9 mouse cellular contexts compared by ENCODE assay signal in the genomic region with DNA sequence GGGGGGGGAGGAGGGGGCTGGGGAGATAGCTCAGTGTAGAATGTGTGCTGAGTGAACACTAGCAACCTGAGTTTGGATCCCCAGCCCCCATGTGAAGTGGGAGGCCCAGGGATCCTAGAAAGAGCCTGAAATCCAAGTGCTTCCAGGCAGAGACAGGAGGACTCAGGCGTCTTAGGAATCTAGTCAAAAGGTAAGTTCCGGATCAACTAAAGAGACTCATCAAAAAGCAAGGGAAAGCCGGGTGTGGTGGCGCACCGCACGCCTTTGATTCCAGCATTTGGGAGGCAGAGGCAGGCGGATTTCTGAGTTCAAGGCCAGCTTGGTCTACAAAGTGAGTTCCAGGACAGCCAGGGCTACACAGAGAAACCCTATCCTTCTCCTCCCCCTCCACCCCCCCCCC. TPM values are rescaled to one million over a fixed set of nuclear protein-coding genes. Genes with fewer than 3 reads are reported as not detected.
DNase-seq lines count a peak whose midpoint lies in the region; ATAC-seq lines count a peak whose summit lies in the region.
"Had no signal": no experiment of that assay in that cellular context is flagged by ENCODE, and none has a peak within 500 bp of the region (broad histone marks: within the 10 kb centered on the region; RNA-seq: fewer than 3 reads in every experiment).

No protein-coding gene starts in this region.

- H3K36me3 ChIP-seq in lung, embryonic 16.5 days (ENCODE audit: control insufficient read depth, insufficient read depth, low read length): no peaks in the 10 kb centered on the region
- no peaks in the 10 kb centered on the region for H3K36me3 ChIP-seq in forebrain, embryonic 13.5 days (ENCODE audit: poor library complexity, severe bottlenecking)
- peaks cover 6% of the 10 kb centered on the region; the same call in 1 of the 2 replicates for H3K36me3 ChIP-seq in limb, embryonic 10.5 days
- H3K36me3 ChIP-seq in neural tube, embryonic 14.5 days (ENCODE audit: control insufficient read depth, insufficient read depth, low read length): no peaks in the 10 kb centered on the region

- H3K4me1 ChIP-seq in lung, embryonic 16.5 days (replicated peaks; ENCODE audit: control insufficient read depth, insufficient read depth, low read length): peaks cover 13% of the 10 kb centered on the region
- peaks cover 31% of the 10 kb centered on the region for H3K4me1 ChIP-seq in forebrain, embryonic 13.5 days
- peaks cover 19% of the 10 kb centered on the region for H3K4me1 ChIP-seq in limb, embryonic 10.5 days
- H3K4me1 ChIP-seq in neural tube, embryonic 14.5 days (ENCODE audit: control insufficient read depth, insufficient read depth, low read length): peaks cover 11% of the 10 kb centered on the region; the same call in 1 of the 2 replicates

- no peak for DNase-seq in lung, postnatal 10 days
- DNase-seq in limb, embryonic 10.5 days (ENCODE audit: low spot score): no peak
- no peak for DNase-seq in layer of hippocampus, postnatal 25 days (ENCODE audit: extremely low spot score in 1 of 2, low spot score in 1 of 2)
- no peak for DNase-seq in gastrocnemius, adult 18-20 months (ENCODE audit: low spot score)
- DNase-seq in urinary bladder, postnatal 36 days (ENCODE audit: low spot score in 2 of 2): no peak

- peak overlapping the region; percentile 91 for H3K4me3 ChIP-seq in lung, embryonic 16.5 days (ENCODE audit: low read length)
- peak overlapping the region; percentile 94; the same call in 1 of the 2 replicates for H3K4me3 ChIP-seq in forebrain, embryonic 13.5 days
- peak overlapping the region; percentile 81; the same call in 1 of the 2 replicates for H3K4me3 ChIP-seq in limb, embryonic 10.5 days
- no peak overlapping the region for H3K4me3 ChIP-seq in neural tube, embryonic 14.5 days (ENCODE audit: low read depth, low read length)

- H3K9ac ChIP-seq in lung, embryonic 16.5 days (ENCODE audit: low read length): no peak overlapping the region
- peak overlapping the region; percentile 90; the same call in 1 of the 2 replicates for H3K9ac ChIP-seq in forebrain, embryonic 13.5 days
- H3K9ac ChIP-seq in neural tube, embryonic 14.5 days (replicated peaks; ENCODE audit: low read depth, low read length): no peak overlapping the region

- no peaks in the 10 kb centered on the region for H3K9me3 ChIP-seq in lung, embryonic 16.5 days (ENCODE audit: control insufficient read depth, low read length)
- H3K9me3 ChIP-seq in forebrain, embryonic 13.5 days (replicated peaks): no peaks in the 10 kb centered on the region
- no peaks in the 10 kb centered on the region for H3K9me3 ChIP-seq in limb, embryonic 10.5 days (replicated peaks)
- no peaks in the 10 kb centered on the region for H3K9me3 ChIP-seq in neural tube, embryonic 14.5 days (ENCODE audit: control insufficient read depth, low read length)

- ATAC-seq in lung, embryonic 16.5 days (ENCODE audit: low read depth): no peak
- no peak for ATAC-seq in forebrain, embryonic 13.5 days
- no peak for ATAC-seq in neural tube, embryonic 14.5 days (ENCODE audit: low read depth)

- peak overlapping the region; percentile 94 for H3K4me2 ChIP-seq in lung, embryonic 16.5 days (ENCODE audit: low read depth, low read length)
- H3K4me2 ChIP-seq in forebrain, embryonic 13.5 days: peak overlapping the region; percentile 99
- peak overlapping the region; percentile 74 for H3K4me2 ChIP-seq in neural tube, embryonic 14.5 days (ENCODE audit: low read depth, low read length)

- 82% methylated on average over 7 of the region's 7 CpGs for WGBS in lung, embryonic 16.5 days
- 77% methylated on average over 7 of the region's 7 CpGs for WGBS in forebrain, embryonic 13.5 days
- 88% methylated on average over 7 of the region's 7 CpGs for WGBS in limb, embryonic 10.5 days
- 91% methylated on average over 7 of the region's 7 CpGs for WGBS in neural tube, embryonic 14.5 days

- H3K27me3 ChIP-seq in lung, embryonic 16.5 days (ENCODE audit: control insufficient read depth, insufficient read depth, low read depth, low read length): no peaks in the 10 kb centered on the region
- H3K27me3 ChIP-seq in forebrain, embryonic 13.5 days: no peaks in the 10 kb centered on the region
- H3K27me3 ChIP-seq in limb, embryonic 10.5 days (ENCODE audit: low read depth, poor library complexity, severe bottlenecking): no peaks in the 10 kb centered on the region
- H3K27me3 ChIP-seq in neural tube, embryonic 14.5 days (ENCODE audit: control insufficient read depth, insufficient read depth, low read length): peaks cover 4% of the 10 kb centered on the region; the same call in 1 of the 2 replicates

- no peak overlapping the region for H3K27ac ChIP-seq in lung, embryonic 16.5 days (ENCODE audit: low read length)
- no peak overlapping the region for H3K27ac ChIP-seq in forebrain, embryonic 13.5 days
- no peak overlapping the region for H3K27ac ChIP-seq in limb, embryonic 10.5 days
- no peak overlapping the region for H3K27ac ChIP-seq in neural tube, embryonic 14.5 days (ENCODE audit: low read depth, low read length)

RNA-seq across cellular contexts. Expression of gene Oxsr1, which starts 1.8 kb away (rescaled TPM):
- 9.3 and 9.8 TPM in 2 replicates for polyA plus RNA-seq in lung, embryonic 16.5 days (2015; fragmentation: Nextera tagmentation; extraction: Ambion mirVana)
- 12.9 and 13.0 TPM in 2 replicates for polyA plus RNA-seq in forebrain, embryonic 13.5 days (2015; fragmentation: Nextera tagmentation; extraction: Ambion mirVana)
- 11.9 and 12.1 TPM in 2 replicates for polyA plus RNA-seq in limb, embryonic 10.5 days (2016; fragmentation: Nextera tagmentation; extraction: Ambion mirVana)
- 16.2 and 17.0 TPM in 2 replicates for polyA plus RNA-seq in neural tube, embryonic 14.5 days (2014; fragmentation: Nextera tagmentation; extraction: Ambion mirVana)
- 10 to 100 TPM; 24.8 to 31.6 TPM for total RNA-seq in layer of hippocampus, postnatal 25 days (2021)
- total RNA-seq in gastrocnemius, adult 18-20 months (2021): 10 to 100 TPM; 65.3 to 67.3 TPM

RNA-seq across cellular contexts. Expression of gene Acaa1a, which starts 19.0 kb away (rescaled TPM):
- 111 and 123 TPM in 2 replicates for polyA plus RNA-seq in lung, embryonic 16.5 days (2015; fragmentation: Nextera tagmentation; extraction: Ambion mirVana)
- 82.8 and 97.0 TPM in 2 replicates for polyA plus RNA-seq in forebrain, embryonic 13.5 days (2015; fragmentation: Nextera tagmentation; extraction: Ambion mirVana)
- 71.6 and 78.2 TPM in 2 replicates for polyA plus RNA-seq in limb, embryonic 10.5 days (2016; fragmentation: Nextera tagmentation; extraction: Ambion mirVana)
- 95.4 and 100 TPM in 2 replicates for polyA plus RNA-seq in neural tube, embryonic 14.5 days (2014; fragmentation: Nextera tagmentation; extraction: Ambion mirVana)
- total RNA-seq in layer of hippocampus, postnatal 25 days (2021): 10 to 100 TPM; 71.8 to 72.9 TPM
- 10 to 100 TPM; 35.4 to 35.6 TPM for total RNA-seq in gastrocnemius, adult 18-20 months (2021)

RNA-seq across cellular contexts. Expression of gene Myd88, which starts 20.8 kb away (rescaled TPM):
- polyA plus RNA-seq in lung, embryonic 16.5 days (2015; fragmentation: Nextera tagmentation; extraction: Ambion mirVana): 36.5 and 36.9 TPM in 2 replicates
- 3.8 and 5.4 TPM in 2 replicates for polyA plus RNA-seq in forebrain, embryonic 13.5 days (2015; fragmentation: Nextera tagmentation; extraction: Ambion mirVana)
- polyA plus RNA-seq in limb, embryonic 10.5 days (2016; fragmentation: Nextera tagmentation; extraction: Ambion mirVana): 7.6 and 9.2 TPM in 2 replicates
- polyA plus RNA-seq in neural tube, embryonic 14.5 days (2014; fragmentation: Nextera tagmentation; extraction: Ambion mirVana): 2.8 and 6.4 TPM in 2 replicates
- total RNA-seq in layer of hippocampus, postnatal 25 days (2021): 1 to 10 TPM; 6.3 to 7.4 TPM
- 1 to 10 TPM; 4.8 to 6.6 TPM for total RNA-seq in gastrocnemius, adult 18-20 months (2021)

RNA-seq across cellular contexts. Expression of gene Xylb, which starts 36.7 kb away (rescaled TPM):
- polyA plus RNA-seq in lung, embryonic 16.5 days (2015; fragmentation: Nextera tagmentation; extraction: Ambion mirVana): 5.1 and 5.2 TPM in 2 replicates
- 5.7 and 6.2 TPM in 2 replicates for polyA plus RNA-seq in forebrain, embryonic 13.5 days (2015; fragmentation: Nextera tagmentation; extraction: Ambion mirVana)
- polyA plus RNA-seq in limb, embryonic 10.5 days (2016; fragmentation: Nextera tagmentation; extraction: Ambion mirVana): 11.4 and 12.8 TPM in 2 replicates
- 2.5 and 3.8 TPM in 2 replicates for polyA plus RNA-seq in neural tube, embryonic 14.5 days (2014; fragmentation: Nextera tagmentation; extraction: Ambion mirVana)
- 1 to 10 TPM; 3.3 to 5.0 TPM for total RNA-seq in layer of hippocampus, postnatal 25 days (2021)
- under 1 TPM; 0.09 to 0.38 TPM for total RNA-seq in gastrocnemius, adult 18-20 months (2021)

RNA-seq across cellular contexts. Expression of gene Slc22a14, which starts 44.9 kb away (rescaled TPM):
- polyA plus RNA-seq in lung, embryonic 16.5 days (2015; fragmentation: Nextera tagmentation; extraction: Ambion mirVana): 0.06 and 0.13 TPM in 2 replicates
- not detected in 2 replicates for polyA plus RNA-seq in forebrain, embryonic 13.5 days (2015; fragmentation: Nextera tagmentation; extraction: Ambion mirVana)
- not detected in 2 replicates for polyA plus RNA-seq in limb, embryonic 10.5 days (2016; fragmentation: Nextera tagmentation; extraction: Ambion mirVana)
- not detected in 2 replicates for polyA plus RNA-seq in neural tube, embryonic 14.5 days (2014; fragmentation: Nextera tagmentation; extraction: Ambion mirVana)
- total RNA-seq in layer of hippocampus, postnatal 25 days (2021): not detected
- total RNA-seq in gastrocnemius, adult 18-20 months (2021): not detected
- total RNA-seq: neutrophil, adult 5-6 weeks had no signal
